ENCODE assay signal across 20 mouse cellular contexts in the genomic region with DNA sequence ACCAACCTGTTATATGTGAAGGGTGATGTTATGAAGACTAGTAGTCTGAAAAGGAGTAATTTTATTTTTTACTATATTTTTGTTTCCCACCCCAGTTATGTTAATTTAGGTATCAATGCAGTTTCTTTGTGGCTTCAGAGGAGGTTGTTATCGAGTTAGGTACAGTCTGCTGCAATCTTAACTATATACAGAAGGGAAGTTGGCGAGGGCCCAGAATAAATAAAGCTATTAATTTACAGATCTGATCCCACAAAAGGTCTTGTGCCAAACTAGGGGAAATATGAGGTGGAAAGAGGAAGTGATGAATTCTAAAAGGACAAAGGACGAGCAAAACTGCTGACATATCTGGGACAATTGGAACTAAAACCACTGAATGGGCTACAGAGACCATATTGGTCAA. TPM values are rescaled to one million over a fixed set of nuclear protein-coding genes. Genes with fewer than 3 reads are reported as not detected.
DNase-seq lines count a peak whose midpoint lies in the region; ATAC-seq lines count a peak whose summit lies in the region.
"Had no signal": no experiment of that assay in that cellular context is flagged by ENCODE, and none has a peak within 500 bp of the region (broad histone marks: within the 10 kb centered on the region; RNA-seq: fewer than 3 reads in every experiment).

No protein-coding gene starts in this region.

- no peak overlapping the region for H3K4me2 ChIP-seq in embryonic facial prominence, embryonic 14.5 days (ENCODE audit: low read depth, low read length)
- H3K4me2 ChIP-seq: embryonic facial prominence, embryonic 13.5 days; forebrain, embryonic 13.5 days; forebrain, embryonic 15.5 days had no signal

- DNase-seq in embryonic facial prominence, embryonic 14.5 days (ENCODE audit: low spot score): peak; percentile 20
- no peak for DNase-seq in embryonic facial prominence, embryonic 10.5 days (ENCODE audit: low spot score)
- DNase-seq in 416B (ENCODE audit: low read depth): peak; percentile 22
- DNase-seq in MEL-GATA-1-ER (ENCODE audit: extremely low read depth, low read depth): peak; percentile 18
- DNase-seq in adrenal gland, postnatal 14 days: no peak
- no peak for DNase-seq in thymus, postnatal 4 days
- DNase-seq: adrenal gland, adult 2 months; adrenal gland, postnatal 10 days; adrenal gland, postnatal 36 days; cerebellum, adult 11 months; cerebellum, adult 18-20 months; cerebellum, adult 8-10 months; cerebellum, adult 9-11 months; cerebellum, postnatal 14 days; cerebellum, postnatal 36 days; forebrain, postnatal 0 days had no signal

- no peak overlapping the region for H3K4me3 ChIP-seq in embryonic facial prominence, embryonic 14.5 days (ENCODE audit: low read depth, low read length)
- no peak overlapping the region for H3K4me3 ChIP-seq in embryonic facial prominence, embryonic 10.5 days
- H3K4me3 ChIP-seq: embryonic facial prominence, embryonic 13.5 days; forebrain, embryonic 13.5 days; forebrain, embryonic 15.5 days had no signal

- H3K36me3 ChIP-seq in embryonic facial prominence, embryonic 14.5 days (ENCODE audit: control insufficient read depth, insufficient read depth, low read length): peaks cover 33% of the 10 kb centered on the region; the same call in 1 of the 2 replicates
- peaks cover 53% of the 10 kb centered on the region for H3K36me3 ChIP-seq in embryonic facial prominence, embryonic 10.5 days (replicated peaks)

- no peaks in the 10 kb centered on the region for H3K4me1 ChIP-seq in embryonic facial prominence, embryonic 14.5 days (ENCODE audit: control insufficient read depth, insufficient read depth, low read length)
- H3K4me1 ChIP-seq in embryonic facial prominence, embryonic 10.5 days: no peaks in the 10 kb centered on the region
- H3K4me1 ChIP-seq: embryonic facial prominence, embryonic 13.5 days; forebrain, embryonic 13.5 days; forebrain, embryonic 15.5 days had no signal

- no peak for ATAC-seq in embryonic facial prominence, embryonic 14.5 days (ENCODE audit: low read depth)
- ATAC-seq in granulocyte monocyte progenitor cell, adult 5-6 weeks (replicated peaks; ENCODE audit: poor library complexity, severe bottlenecking): peak; percentile 42
- ATAC-seq: forebrain, embryonic 13.5 days; forebrain, embryonic 15.5 days; forebrain, postnatal 0 days had no signal

- no peak overlapping the region for H3K9ac ChIP-seq in embryonic facial prominence, embryonic 14.5 days (ENCODE audit: low read depth, low read length)
- H3K9ac ChIP-seq: embryonic facial prominence, embryonic 13.5 days; forebrain, embryonic 13.5 days; forebrain, embryonic 15.5 days; forebrain, postnatal 0 days had no signal

- H3K27me3 ChIP-seq in embryonic facial prominence, embryonic 14.5 days (replicated peaks; ENCODE audit: control insufficient read depth, insufficient read depth, low read length): no peaks in the 10 kb centered on the region
- H3K27me3 ChIP-seq in embryonic facial prominence, embryonic 10.5 days (replicated peaks; ENCODE audit: low read depth, poor library complexity, severe bottlenecking): no peaks in the 10 kb centered on the region
- H3K27me3 ChIP-seq: embryonic facial prominence, embryonic 13.5 days; forebrain, embryonic 13.5 days; forebrain, embryonic 15.5 days had no signal

- H3K9me3 ChIP-seq in embryonic facial prominence, embryonic 14.5 days (ENCODE audit: control insufficient read depth, low read length): no peaks in the 10 kb centered on the region
- no peaks in the 10 kb centered on the region for H3K9me3 ChIP-seq in embryonic facial prominence, embryonic 10.5 days
- H3K9me3 ChIP-seq: embryonic facial prominence, embryonic 13.5 days; forebrain, embryonic 13.5 days; forebrain, embryonic 15.5 days had no signal

- H3K27ac ChIP-seq in embryonic facial prominence, embryonic 14.5 days (replicated peaks; ENCODE audit: low read depth, low read length): no peak overlapping the region
- H3K27ac ChIP-seq in embryonic facial prominence, embryonic 10.5 days (replicated peaks): no peak overlapping the region
- H3K27ac ChIP-seq: embryonic facial prominence, embryonic 13.5 days; forebrain, embryonic 13.5 days; forebrain, embryonic 15.5 days had no signal

- WGBS in embryonic facial prominence, embryonic 14.5 days: 68% methylated on average over 3 of the region's 3 CpGs
- WGBS in embryonic facial prominence, embryonic 10.5 days: 92% methylated on average over 3 of the region's 3 CpGs

RNA-seq across cellular contexts. Expression of gene Eif3m, which starts 20.7 kb away (rescaled TPM):
- 279 and 283 TPM in 2 replicates for polyA plus RNA-seq in embryonic facial prominence, embryonic 14.5 days (2014; fragmentation: Nextera tagmentation; extraction: Ambion mirVana)
- 310 and 325 TPM in 2 replicates for polyA plus RNA-seq in embryonic facial prominence, embryonic 10.5 days (2016; fragmentation: Nextera tagmentation; extraction: Ambion mirVana)
- total RNA-seq in granulocyte monocyte progenitor cell, adult 5-6 weeks (2014; fragmentation: Nextera tagmentation): 256 and 295 TPM in 2 replicates
- total RNA-seq in granulocyte monocyte progenitor cell, adult 5-6 weeks (2017): 256 and 317 TPM in 2 replicates
- total RNA-seq in adrenal gland, postnatal 14 days (2021): 149 and 161 TPM in 2 replicates

Comparison
In these comparisons a context has a peak if more than half of its experiments do, and no peak if none do; other contexts are left out.
1. DNase-seq: peak in embryonic facial prominence, embryonic 14.5 days (single experiment), 416B (single experiment) and MEL-GATA-1-ER (single experiment); none in embryonic facial prominence, embryonic 10.5 days (single experiment), adrenal gland, postnatal 14 days (single experiment) and thymus, postnatal 4 days (single experiment).